Mouse (Mus musculus): ENCODE measurements around the gene Arpc4. TPM values are rescaled to one million over a fixed set of nuclear protein-coding genes. Genes with fewer than 3 reads are reported as not detected.

Gene Arpc4
- total RNA-seq, 2 experiments from 2014 or later, result 124 to 138 TPM

- no peak for DNase-seq
Measured at GRCm38 (mm10) chr6:113438721-113439430, 61.0 kb downstream of the Arpc4 start.

More at GRCm38 (mm10) chr6:113438721-113439430, 61.0 kb downstream of the Arpc4 start:
- intact Hi-C loops (cut with DNase I), result no loop called here

Small RNA genes within 50 kb of the gene (microRNA-seq; reads per million reads assigned to microRNA genes)
- gene Gm24387, result 0 reads per million in 2 experiments

Other genes with a start within 250 kb of the Arpc4 start
- under 1 TPM; 0.41 to 0.47 TPM for gene Lhfpl4, start 182.7 kb upstream of the Arpc4 start, total RNA-seq (2021)
- 10 to 100 TPM; 15.5 to 16.1 TPM for gene Mtmr14, start 140.3 kb upstream of the Arpc4 start, total RNA-seq (2021)
- gene Cpne9, start 95.8 kb upstream of the Arpc4 start, total RNA-seq (2021), result not detected
- gene Brpf1, start 71.0 kb upstream of the Arpc4 start, total RNA-seq (2021), result 10 to 100 TPM; 20.1 to 21.8 TPM
- 1 to 10 TPM; 7.1 to 7.2 TPM for gene Ogg1, start 51.1 kb upstream of the Arpc4 start, total RNA-seq (2021)
- 10 to 100 TPM; 67.2 to 76.7 TPM for gene Camk1, start 34.1 kb upstream of the Arpc4 start, total RNA-seq (2021)
- gene Tada3, start 232 bp upstream of the Arpc4 start, total RNA-seq (2021), result 10 to 100 TPM; 22.0 to 23.5 TPM
- 1 to 10 TPM in 1 of 2 experiments, under 1 TPM in 1; 0.92 to 2.2 TPM for gene Ttll3, start 11.1 kb downstream of the Arpc4 start, total RNA-seq (2021)
- gene Rpusd3, start 41.2 kb downstream of the Arpc4 start, total RNA-seq (2021), result 10 to 100 TPM in 1 of 2 experiments, 1 to 10 TPM in 1; 8.9 to 14.3 TPM
- gene Cidec, start 57.6 kb downstream of the Arpc4 start, total RNA-seq (2021), result 10 to 100 TPM in 1 of 2 experiments, 1 to 10 TPM in 1; 9.6 to 41.2 TPM
- 10 to 100 TPM; 26.8 to 28.2 TPM for gene Jagn1, start 64.5 kb downstream of the Arpc4 start, total RNA-seq (2021)
- gene Il17re, start 80.4 kb downstream of the Arpc4 start, total RNA-seq (2021), result 1 to 10 TPM; 1.1 to 1.2 TPM
- gene Il17rc, start 93.3 kb downstream of the Arpc4 start, total RNA-seq (2021), result 10 to 100 TPM in 1 of 2 experiments, 1 to 10 TPM in 1; 8.9 to 11.3 TPM
- gene Creld1, start 105.2 kb downstream of the Arpc4 start, total RNA-seq (2021), result 10 to 100 TPM; 38.9 to 41.6 TPM
- not detected for gene Prrt3, start 123.8 kb downstream of the Arpc4 start, total RNA-seq (2021)
- 10 to 100 TPM; 62.2 to 64.0 TPM for gene Emc3, start 153.5 kb downstream of the Arpc4 start, total RNA-seq (2021)
- gene Fancd2, start 153.6 kb downstream of the Arpc4 start, total RNA-seq (2021), result 1 to 10 TPM; 3.0 to 3.6 TPM
- gene Fancd2os, start 222.6 kb downstream of the Arpc4 start, total RNA-seq (2021), result not detected
- gene Brk1, start 226.7 kb downstream of the Arpc4 start, total RNA-seq (2021), result 10 to 100 TPM; 92.4 to 94.8 TPM
- gene Vhl, start 245.8 kb downstream of the Arpc4 start, total RNA-seq (2021), result 10 to 100 TPM; 11.6 to 18.1 TPM